Mouse (Mus musculus): Measurements from ENCODE around the gene Gm29133. TPM values are rescaled to one million over a fixed set of nuclear protein-coding genes. Genes with fewer than 3 reads are reported as not detected.

Gene Gm29133
- polyA plus RNA-seq, 1 experiment from 2014 or later = not detected

- H3K4me3 ChIP-seq (ENCODE audit: low read depth, low read length) = no peak overlapping the region
- no peaks in the 10 kb centered on the region for H3K36me3 ChIP-seq (ENCODE audit: control insufficient read depth, insufficient read depth, low read length)
- H3K9me3 ChIP-seq (replicated peaks; ENCODE audit: control insufficient read depth, low read length, poor library complexity, severe bottlenecking) = no peaks in the 10 kb centered on the region
- H3K4me1 ChIP-seq (ENCODE audit: control insufficient read depth, insufficient read depth, low read length) = no peaks in the 10 kb centered on the region
- 53% methylated on average over 2 of the region's 2 CpGs for WGBS
- ATAC-seq = no peak
- H3K4me2 ChIP-seq (ENCODE audit: low read length) = no peak overlapping the region
- H3K27me3 ChIP-seq (ENCODE audit: control insufficient read depth, insufficient read depth, low read depth, low read length) = no peaks in the 10 kb centered on the region
- no peak overlapping the region for H3K27ac ChIP-seq (ENCODE audit: low read length)
- no peak overlapping the region for H3K9ac ChIP-seq (ENCODE audit: low read depth, low read length)
Observed at GRCm38 (mm10) chr3:75763351-75763750, 15.4 kb downstream of the Gm29133 start.

GRCm38 (mm10) chr3:75774253-75774652 is 26.3 kb downstream of the Gm29133 start:
- Histone ChIP-seq H3K4me2 (ENCODE audit: low read length) (no peak overlapping the region), H3K27me3 (ENCODE audit: control insufficient read depth, insufficient read depth, low read depth, low read length) (no peaks in the 10 kb centered on the region), H3K9me3 (replicated peaks; ENCODE audit: control insufficient read depth, low read length, poor library complexity, severe bottlenecking) (no peaks in the 10 kb centered on the region), H3K4me1 (ENCODE audit: control insufficient read depth, insufficient read depth, low read length) (no peaks in the 10 kb centered on the region), H3K4me3 (ENCODE audit: low read depth, low read length) (no peak overlapping the region), H3K27ac (ENCODE audit: low read length) (no peak overlapping the region), H3K36me3 (ENCODE audit: control insufficient read depth, insufficient read depth, low read length) (no peaks in the 10 kb centered on the region), H3K9ac (ENCODE audit: low read depth, low read length) (no peak overlapping the region)
- 89% methylated on average over 2 of the region's 2 CpGs for WGBS
- no peak for ATAC-seq

- no peak for ATAC-seq
- H3K27me3 ChIP-seq (ENCODE audit: control insufficient read depth, insufficient read depth, low read depth, low read length) = no peaks in the 10 kb centered on the region
- no peaks in the 10 kb centered on the region for H3K36me3 ChIP-seq (ENCODE audit: control insufficient read depth, insufficient read depth, low read length)
- H3K4me1 ChIP-seq (ENCODE audit: control insufficient read depth, insufficient read depth, low read length) = no peaks in the 10 kb centered on the region
- no peak overlapping the region for H3K9ac ChIP-seq (ENCODE audit: low read depth, low read length)
- H3K27ac ChIP-seq (ENCODE audit: low read length) = no peak overlapping the region
- H3K4me2 ChIP-seq (ENCODE audit: low read length) = no peak overlapping the region
- no peaks in the 10 kb centered on the region for H3K9me3 ChIP-seq (replicated peaks; ENCODE audit: control insufficient read depth, low read length, poor library complexity, severe bottlenecking)
- no peak overlapping the region for H3K4me3 ChIP-seq (ENCODE audit: low read depth, low read length)
Observed at GRCm38 (mm10) chr3:75808001-75808400, 60.0 kb downstream of the Gm29133 start.

GRCm38 (mm10) chr3:75823934-75824333 is 75.9 kb downstream of the Gm29133 start:
- Histone ChIP-seq H3K4me3 (ENCODE audit: low read depth, low read length) (no peak overlapping the region), H3K4me1 (ENCODE audit: control insufficient read depth, insufficient read depth, low read length) (no peaks in the 10 kb centered on the region), H3K27me3 (ENCODE audit: control insufficient read depth, insufficient read depth, low read depth, low read length) (no peaks in the 10 kb centered on the region), H3K36me3 (ENCODE audit: control insufficient read depth, insufficient read depth, low read length) (no peaks in the 10 kb centered on the region), H3K9me3 (replicated peaks; ENCODE audit: control insufficient read depth, low read length, poor library complexity, severe bottlenecking) (no peaks in the 10 kb centered on the region), H3K27ac (ENCODE audit: low read length) (no peak overlapping the region), H3K4me2 (ENCODE audit: low read length) (no peak overlapping the region), H3K9ac (ENCODE audit: low read depth, low read length) (no peak overlapping the region)
- WGBS = 90% methylated on average over 1 of the region's 1 CpGs
- no peak for ATAC-seq

- no peak for ATAC-seq
- Histone ChIP-seq H3K27me3 (ENCODE audit: control insufficient read depth, insufficient read depth, low read depth, low read length) (no peaks in the 10 kb centered on the region), H3K9ac (ENCODE audit: low read depth, low read length) (no peak overlapping the region), H3K27ac (ENCODE audit: low read length) (no peak overlapping the region), H3K4me2 (ENCODE audit: low read length) (no peak overlapping the region), H3K36me3 (ENCODE audit: control insufficient read depth, insufficient read depth, low read length) (no peaks in the 10 kb centered on the region), H3K4me3 (ENCODE audit: low read depth, low read length) (no peak overlapping the region), H3K4me1 (ENCODE audit: control insufficient read depth, insufficient read depth, low read length) (no peaks in the 10 kb centered on the region), H3K9me3 (replicated peaks; ENCODE audit: control insufficient read depth, low read length, poor library complexity, severe bottlenecking) (no peaks in the 10 kb centered on the region)
- 71% methylated on average over 1 of the region's 1 CpGs for WGBS
Observed at GRCm38 (mm10) chr3:75824458-75824857, 76.5 kb downstream of the Gm29133 start.

GRCm38 (mm10) chr3:75834827-75835226 is 86.8 kb downstream of the Gm29133 start:
- no peak for ATAC-seq
- H3K27me3 ChIP-seq (ENCODE audit: control insufficient read depth, insufficient read depth, low read depth, low read length) = no peaks in the 10 kb centered on the region
- H3K4me3 ChIP-seq (ENCODE audit: low read depth, low read length) = no peak overlapping the region
- no peaks in the 10 kb centered on the region for H3K9me3 ChIP-seq (replicated peaks; ENCODE audit: control insufficient read depth, low read length, poor library complexity, severe bottlenecking)
- H3K4me1 ChIP-seq (ENCODE audit: control insufficient read depth, insufficient read depth, low read length) = no peaks in the 10 kb centered on the region
- H3K9ac ChIP-seq (ENCODE audit: low read depth, low read length) = no peak overlapping the region
- H3K27ac ChIP-seq (ENCODE audit: low read length) = no peak overlapping the region
- WGBS = 91% methylated on average over 2 of the region's 2 CpGs
- no peak overlapping the region for H3K4me2 ChIP-seq (ENCODE audit: low read length)
- no peaks in the 10 kb centered on the region for H3K36me3 ChIP-seq (ENCODE audit: control insufficient read depth, insufficient read depth, low read length)

GRCm38 (mm10) chr3:75835286-75835967 is 87.4 kb downstream of the Gm29133 start:
- Histone ChIP-seq H3K27me3 (ENCODE audit: control insufficient read depth, insufficient read depth, low read depth, low read length) (no peaks in the 10 kb centered on the region), H3K4me1 (ENCODE audit: control insufficient read depth, insufficient read depth, low read length) (no peaks in the 10 kb centered on the region), H3K9me3 (replicated peaks; ENCODE audit: control insufficient read depth, low read length, poor library complexity, severe bottlenecking) (no peaks in the 10 kb centered on the region), H3K27ac (ENCODE audit: low read length) (no peak overlapping the region), H3K4me3 (ENCODE audit: low read depth, low read length) (no peak overlapping the region), H3K4me2 (ENCODE audit: low read length) (no peak overlapping the region), H3K9ac (ENCODE audit: low read depth, low read length) (no peak overlapping the region), H3K36me3 (ENCODE audit: control insufficient read depth, insufficient read depth, low read length) (no peaks in the 10 kb centered on the region)
- ATAC-seq = no peak
- WGBS = 84% methylated on average over 5 of the region's 5 CpGs

Other genes with a start within 250 kb of the Gm29133 start
- gene Pdcd10, start 191.3 kb upstream of the Gm29133 start, polyA plus RNA-seq (2015; fragmentation: Nextera tagmentation; extraction: Ambion mirVana) = 73.8 and 76.3 TPM in 2 replicates
- 130 and 145 TPM in 2 replicates for gene Serpini1, start 190.7 kb upstream of the Gm29133 start, polyA plus RNA-seq (2015; fragmentation: Nextera tagmentation; extraction: Ambion mirVana)
- gene Golim4, start 208.8 kb downstream of the Gm29133 start, polyA plus RNA-seq (2015; fragmentation: Nextera tagmentation; extraction: Ambion mirVana) = 16.4 and 16.7 TPM in 2 replicates